Mouse (Mus musculus) adrenal gland, adult 18-20 months (tissue): ENCODE measurements around the gene Btbd19. TPM values are rescaled to one million over a fixed set of nuclear protein-coding genes. Genes with fewer than 3 reads are reported as not detected.

Experiments
- DNase-seq, 2 experiments: peaks; one replicate each; pipeline ENCODE4 v3.0.0; 2021 to 2022; ENCODE audit warnings: low spot score in 2 of 2
- microRNA-seq, 2 experiments: library from miRNA; unstranded; fragments of <30 nt; microRNA quantifications; one replicate each; pipeline ENCODE4 v1.2.0; 2021; ENCODE audit warnings: borderline number of aligned reads in 2 of 2
- total RNA-seq, 2 experiments: library from RNA; stranded (reverse); gene quantifications; 1 replicate in 1 of 2; 2 replicates in 1 of 2; pipeline ENCODE4 v1.2.3; 2021

Btbd19 gene
- total RNA-seq, 2 experiments from 2014 or later: 9.1 to 11.0 TPM

DNA sequence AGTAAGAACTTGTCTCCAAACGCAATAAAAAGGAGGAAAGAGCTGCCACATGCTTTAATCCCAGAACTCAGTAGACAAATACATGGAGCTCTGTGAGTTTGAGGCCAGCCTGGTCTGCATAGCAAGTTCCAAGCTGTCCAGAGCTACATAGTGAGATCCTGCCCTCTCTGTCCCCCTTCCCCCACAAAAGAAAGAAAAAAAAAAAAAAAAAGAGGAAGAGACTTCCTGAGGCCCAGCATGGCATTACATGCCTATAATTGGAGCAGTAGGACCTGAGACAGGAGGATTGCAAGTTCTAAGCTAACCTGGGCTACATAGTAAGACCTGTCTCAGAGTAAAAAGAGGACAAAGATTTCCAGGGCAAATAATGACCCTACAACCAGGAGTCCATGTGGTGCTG, 55.9 kb downstream of the Btbd19 start:
- DNase-seq: no peak

Small RNA genes lying within 50 kb of the gene (microRNA-seq; reads per million reads assigned to microRNA genes)
- gene Gm22398: 0 reads per million in 2 experiments

Other genes starting within 250 kb of the Btbd19 start
- 1 to 10 TPM; 3.8 to 5.2 TPM for gene Zswim5, start 248.3 kb downstream of the Btbd19 start, total RNA-seq
- 100 to 1,000 TPM; 116 to 124 TPM for gene Urod, start 131.3 kb downstream of the Btbd19 start, total RNA-seq
- gene Hectd3, start 130.4 kb downstream of the Btbd19 start, total RNA-seq: 10 to 100 TPM; 26.7 to 28.0 TPM
- 10 to 100 TPM; 29.5 to 30.9 TPM for gene Eif2b3, start 106.3 kb downstream of the Btbd19 start, total RNA-seq
- 1 to 10 TPM; 2.2 to 2.6 TPM for gene Ptch2, start 29.6 kb downstream of the Btbd19 start, total RNA-seq
- gene Tctex1d4, start 1.1 kb upstream of the Btbd19 start, total RNA-seq: not detected
- gene Plk3, start 8.2 kb upstream of the Btbd19 start, total RNA-seq: 10 to 100 TPM; 14.1 to 42.2 TPM
- gene Rps8, start 30.5 kb upstream of the Btbd19 start, total RNA-seq: 100 to 1,000 TPM; 912 to 968 TPM
- gene Kif2c, start 56.9 kb upstream of the Btbd19 start, total RNA-seq: under 1 TPM; 0.51 to 0.56 TPM
- gene Tmem53, start 126.2 kb upstream of the Btbd19 start, total RNA-seq: 10 to 100 TPM; 38.6 to 66.8 TPM
- 1 to 10 TPM; 1.9 to 2.4 TPM for gene Armh1, start 126.4 kb upstream of the Btbd19 start, total RNA-seq